Mouse (Mus musculus) brain, embryonic 14.5 days (tissue): ENCODE data around the gene Slc41a2.

ENCODE experiments used
- CTCF ChIP-seq: fragments of 200-500 bp; IDR thresholded peaks from 2 replicates; pipeline ENCODE4 v1.5.1; 2012; ENCODE audit warnings: inconsistent platforms, mild to moderate bottlenecking, moderate library complexity, borderline replicate concordance; ENCODE audit not compliant: insufficient read depth, insufficient read length; ENCODE audit errors: extremely low read depth
- POLR2A ChIP-seq: fragments of 200-500 bp; IDR thresholded peaks from 2 replicates; pipeline ENCODE4 v1.6.1; 2012; ENCODE audit warnings: mild to moderate bottlenecking, inconsistent platforms, borderline replicate concordance; ENCODE audit not compliant: poor library complexity, insufficient read depth, insufficient read length, severe bottlenecking; ENCODE audit errors: extremely low read depth

DNA sequence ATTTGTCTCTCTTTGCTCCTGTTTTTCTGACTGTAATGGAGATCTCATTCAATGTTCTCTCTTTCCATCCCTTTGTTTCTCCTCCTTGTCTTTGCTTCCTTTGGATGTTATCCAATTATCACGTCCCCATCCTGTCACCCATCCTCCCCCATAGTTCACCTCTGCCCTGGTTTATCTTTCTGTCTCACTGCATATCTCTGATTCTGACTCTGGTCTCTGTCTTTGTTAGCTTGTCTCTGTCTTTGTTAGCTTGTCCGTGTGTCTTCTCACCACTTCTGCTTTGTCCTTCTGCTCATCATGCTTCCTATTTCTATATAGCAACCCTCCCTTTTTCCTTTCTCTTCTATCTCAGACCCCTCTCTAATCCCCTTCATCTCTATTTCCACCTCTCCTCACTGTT is 45.3 kb upstream of the Slc41a2 start:
- TF ChIP-seq CTCF (no peak), POLR2A (no peak)
